Mouse (Mus musculus): ENCODE data around the gene Abt1.

The Abt1 gene

GRCm38 (mm10) chr13:23423286-23424051 lies at the start of gene Abt1:
Gene Abt1, minus strand, starts transcription at chr13:23423866.
- DNase-seq (ENCODE audit: low spot score in 2 of 2) = peak; percentile 91 to 93

DNA sequence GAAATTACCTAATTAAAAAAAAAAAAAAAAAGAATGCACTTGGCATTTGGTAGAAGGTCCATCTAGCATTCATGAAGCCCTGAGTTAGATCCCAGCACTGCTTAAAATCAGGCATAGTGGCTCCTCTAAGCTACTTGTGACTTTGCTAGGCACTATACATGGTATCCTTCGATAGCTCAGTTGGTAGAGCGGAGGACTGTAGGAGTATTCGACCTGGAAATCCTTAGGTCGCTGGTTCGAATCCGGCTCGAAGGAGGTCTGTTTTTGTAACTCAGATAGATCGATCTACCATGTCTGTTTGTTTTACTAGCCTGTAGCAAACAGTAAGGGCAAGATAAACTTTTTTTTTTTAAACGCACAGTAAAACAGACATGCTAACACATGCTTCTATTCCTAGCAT lies 43.2 kb upstream of the Abt1 start:
- peak; percentile 29 to 53 for DNase-seq (ENCODE audit: low spot score in 2 of 2)

DNA sequence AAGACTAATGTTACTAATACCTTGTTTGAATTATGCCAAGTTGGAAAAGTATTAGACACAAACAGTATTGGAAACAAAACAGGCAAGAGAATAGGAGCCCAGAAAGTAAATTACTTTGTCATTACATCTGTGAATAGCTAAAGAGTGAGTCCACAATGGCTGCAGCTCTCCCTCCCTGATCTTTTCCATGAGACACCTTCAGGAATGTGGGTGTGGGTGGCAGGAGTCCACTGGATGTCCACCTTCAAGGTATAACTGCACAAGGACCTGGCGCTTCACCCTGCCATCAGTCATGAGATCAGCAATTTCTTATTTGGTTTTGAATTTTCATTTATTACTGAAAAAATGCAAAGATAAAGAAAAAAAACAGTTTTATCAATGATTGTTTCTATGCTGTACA lies 42.6 kb upstream of the Abt1 start:
- DNase-seq (ENCODE audit: low spot score in 2 of 2) = no peak

DNA sequence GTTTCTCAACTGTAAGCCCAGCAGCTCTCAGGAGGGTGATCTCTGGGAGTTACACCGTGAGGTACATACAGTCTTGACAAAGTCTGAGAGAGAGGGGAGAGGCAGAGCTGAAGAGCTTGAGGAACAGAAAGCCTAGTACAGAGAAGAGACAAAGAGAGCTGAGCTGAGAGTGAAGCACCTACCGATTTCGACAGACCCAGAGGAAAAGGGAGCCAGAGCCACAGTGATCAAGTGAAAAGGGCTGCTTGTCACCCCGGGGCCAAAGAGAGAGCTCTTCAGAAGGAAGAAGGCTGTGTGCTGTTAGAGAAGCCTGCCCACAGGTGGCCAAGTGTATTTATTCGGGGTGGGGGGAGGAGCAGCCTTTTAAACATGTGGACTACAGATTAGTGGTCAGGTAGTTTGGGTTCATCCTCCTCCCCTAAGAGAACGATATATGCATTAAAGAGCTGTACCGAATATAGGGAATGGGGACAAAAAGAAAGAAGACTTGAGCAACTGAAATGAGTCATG lies 42.0 kb upstream of the Abt1 start, which contains the start of gene Btn1a1:
Btn1a1 (minus strand) TSS at position 302 of the 510 bp plus-strand sequence.
- DNase-seq (ENCODE audit: low spot score in 2 of 2) = no peak

GRCm38 (mm10) chr13:23464841-23465366 lies 41.2 kb upstream of the Abt1 start:
- no peak for DNase-seq (ENCODE audit: low spot score in 2 of 2)

DNA sequence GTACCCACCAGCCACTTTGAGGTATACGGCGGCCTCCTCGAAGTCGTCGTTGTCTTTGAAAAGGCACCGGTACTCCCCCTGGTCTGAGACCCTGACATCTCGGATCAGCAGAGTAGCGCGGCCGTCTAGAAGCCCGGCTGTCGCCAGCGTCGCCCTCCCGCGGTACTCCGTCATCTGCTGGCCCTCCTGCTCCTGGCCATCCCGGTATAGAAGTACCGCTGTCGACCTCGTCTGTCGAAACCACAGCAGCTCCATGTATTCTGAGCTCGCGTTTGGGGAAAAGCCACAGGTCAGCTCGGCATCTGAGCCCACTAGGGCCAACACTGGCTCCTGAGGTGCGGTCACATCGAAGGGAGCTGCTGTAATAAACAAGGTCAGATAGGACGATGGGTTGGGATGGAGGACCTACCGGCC lies 40.6 kb upstream of the Abt1 start:
- no peak for DNase-seq (ENCODE audit: low spot score in 2 of 2)

DNA sequence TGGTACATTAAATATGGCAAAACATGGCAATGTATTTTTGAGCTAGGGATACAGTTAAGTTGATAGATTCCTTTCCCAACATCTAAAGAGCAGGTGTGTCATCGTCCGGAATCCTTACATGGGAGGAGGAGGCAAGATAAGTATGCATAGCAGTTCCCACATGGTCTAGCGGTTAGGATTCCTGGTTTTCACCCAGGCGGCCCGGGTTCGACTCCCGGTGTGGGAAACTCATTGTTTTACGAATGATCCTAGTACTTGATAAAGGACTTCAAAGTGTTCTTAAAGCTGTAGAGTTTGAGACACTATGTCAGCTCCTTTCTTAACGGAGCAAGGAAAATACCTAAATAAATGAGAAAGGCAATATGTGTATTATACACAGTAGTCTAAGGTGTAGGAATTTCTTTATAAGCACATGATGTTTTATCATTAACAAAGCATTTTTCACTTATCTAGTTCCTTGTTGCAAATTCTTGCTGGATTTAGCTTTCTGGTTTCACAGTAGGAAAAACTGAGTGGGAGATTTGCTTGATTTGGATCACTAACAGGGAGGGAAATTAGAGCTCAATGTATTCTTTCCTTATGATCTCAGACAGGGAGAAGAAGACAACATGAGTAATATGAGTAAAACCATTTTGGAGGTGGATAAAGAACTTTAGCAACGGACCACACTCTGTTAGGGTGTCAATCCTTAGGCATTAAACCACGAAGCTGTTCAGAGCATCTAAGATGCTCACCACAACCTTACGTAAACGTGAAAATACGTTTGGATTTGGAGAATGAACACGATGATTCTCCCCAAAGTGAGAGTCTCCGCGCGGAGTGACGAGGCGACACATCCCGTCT lies 39.9 kb upstream of the Abt1 start:
- DNase-seq (ENCODE audit: low spot score in 2 of 2) = peak; percentile 75 to 82

GRCm38 (mm10) chr13:23462669-23463068 lies 39.0 kb upstream of the Abt1 start:
- DNase-seq (ENCODE audit: low spot score in 2 of 2) = no peak

- DNase-seq (ENCODE audit: low spot score in 2 of 2) = no peak
Measured at GRCm38 (mm10) chr13:23462063-23462462, 38.4 kb upstream of the Abt1 start.

GRCm38 (mm10) chr13:23459264-23459846 lies 35.7 kb upstream of the Abt1 start:
- DNase-seq (ENCODE audit: low spot score in 2 of 2) = no peak

DNA sequence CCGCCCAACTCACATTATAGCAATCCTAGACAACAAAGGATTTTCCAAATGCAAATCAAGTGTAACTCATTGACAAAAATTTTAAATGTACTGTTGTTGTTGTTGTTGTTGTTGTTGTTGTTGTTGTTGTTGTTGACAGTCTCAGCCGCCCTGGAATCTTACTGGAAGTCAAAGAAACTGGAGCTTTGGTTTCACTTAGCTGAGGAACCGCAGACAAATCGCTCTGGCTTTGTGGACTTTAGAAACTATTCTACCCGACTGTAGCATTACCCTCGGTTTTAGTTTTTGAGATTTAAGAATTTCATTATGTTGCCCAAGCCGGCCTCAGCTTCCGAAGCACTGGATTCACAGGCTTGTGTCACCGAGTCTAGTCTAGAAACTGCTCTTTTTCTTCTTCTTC lies 30.3 kb upstream of the Abt1 start:
- no peak for DNase-seq (ENCODE audit: low spot score in 2 of 2)

- peak; percentile 52 to 61 for DNase-seq (ENCODE audit: low spot score in 2 of 2)
Measured at GRCm38 (mm10) chr13:23453362-23453862, 29.7 kb upstream of the Abt1 start.

- DNase-seq (ENCODE audit: low spot score in 2 of 2) = peak; percentile 83 to 87
Measured at GRCm38 (mm10) chr13:23450398-23450797, 26.7 kb upstream of the Abt1 start.

DNA sequence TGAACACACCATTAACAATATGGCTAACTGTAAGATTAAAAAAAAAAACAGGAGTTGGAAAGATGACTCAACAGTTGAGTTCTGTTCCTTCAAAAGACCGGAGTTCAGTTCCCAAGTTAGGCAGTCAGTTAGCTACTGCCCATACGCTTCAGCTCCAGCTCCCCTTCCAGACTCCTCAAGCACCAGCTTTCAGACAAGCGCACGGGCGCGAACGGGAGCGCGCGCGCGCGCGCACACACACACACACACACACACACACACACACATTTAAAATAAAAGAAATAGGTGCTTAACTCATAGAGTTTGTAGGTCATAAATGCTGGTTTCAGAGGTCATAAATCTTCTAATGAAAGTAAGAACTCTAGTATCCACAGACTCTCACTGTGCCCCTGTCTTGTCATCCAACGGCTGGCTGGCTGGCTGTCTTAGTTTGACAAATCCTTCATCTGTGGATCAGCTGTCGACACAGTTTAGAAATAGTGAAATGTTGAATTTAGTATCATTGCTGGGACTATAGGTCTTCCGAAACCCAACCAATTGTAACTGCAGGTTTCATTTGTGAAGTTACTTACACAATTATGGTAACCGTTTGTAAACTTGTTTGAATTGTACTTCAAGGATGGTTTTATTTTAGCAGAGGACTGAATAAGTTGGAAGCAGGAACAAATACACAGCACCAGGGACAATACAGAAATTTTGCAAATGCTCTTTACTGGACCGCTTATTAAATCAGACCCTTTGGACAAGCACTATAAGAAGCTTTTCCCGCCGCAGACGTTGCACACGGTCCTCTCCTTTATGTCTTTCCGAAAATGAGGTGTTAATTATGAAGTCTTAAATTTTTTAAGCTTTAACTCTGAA lies 25.8 kb upstream of the Abt1 start:
- no peak for DNase-seq (ENCODE audit: low spot score in 2 of 2)

DNA sequence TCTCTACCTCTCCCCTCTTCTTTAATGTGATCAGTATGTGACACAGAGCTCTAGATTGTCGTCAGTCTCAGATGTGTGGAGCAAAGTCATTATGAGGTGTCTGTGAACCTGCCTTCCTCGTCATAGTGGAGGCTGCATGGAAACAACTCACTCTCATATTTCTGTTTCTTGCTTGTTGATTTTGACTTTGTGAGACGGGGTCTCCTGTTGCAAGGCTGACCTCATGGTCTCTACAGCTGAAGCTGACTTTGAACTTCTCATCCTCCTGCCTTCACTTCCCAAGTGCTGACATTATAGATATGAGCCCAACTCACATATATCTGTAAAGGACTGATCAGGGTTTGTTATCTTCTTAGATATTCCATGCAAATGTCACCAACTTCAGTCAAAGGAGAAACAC lies 25.1 kb upstream of the Abt1 start:
- no peak for DNase-seq (ENCODE audit: low spot score in 2 of 2)

- peak; percentile 80 to 86 for DNase-seq (ENCODE audit: low spot score in 2 of 2)
Measured at GRCm38 (mm10) chr13:23446498-23446952, 22.9 kb upstream of the Abt1 start.

- peak; percentile 84 to 91 for DNase-seq (ENCODE audit: low spot score in 2 of 2)
Measured at GRCm38 (mm10) chr13:23445561-23446320, 22.1 kb upstream of the Abt1 start.

- no peak for DNase-seq (ENCODE audit: low spot score in 2 of 2)
Measured at GRCm38 (mm10) chr13:23445156-23445555, 21.5 kb upstream of the Abt1 start.

DNA sequence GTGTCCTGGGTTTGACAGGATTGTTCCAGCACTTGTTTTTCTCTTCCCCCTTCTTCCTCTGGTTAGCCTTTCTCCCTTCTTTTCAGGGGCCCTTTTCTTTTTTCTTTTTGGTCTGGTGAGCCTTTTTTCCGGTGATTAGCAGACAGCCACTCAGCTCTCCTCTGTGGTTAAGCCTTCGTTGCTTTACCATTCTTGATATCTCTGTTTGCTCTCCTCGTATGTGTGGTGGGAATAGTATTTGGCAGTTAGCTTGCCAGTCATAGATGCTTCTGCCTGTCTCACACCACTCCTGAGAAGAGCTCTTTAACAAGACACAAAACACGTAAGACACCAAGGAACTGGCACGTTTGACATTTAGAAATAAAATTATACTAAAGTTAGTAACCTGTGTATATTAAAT lies 20.8 kb upstream of the Abt1 start:
- DNase-seq (ENCODE audit: low spot score in 2 of 2) = no peak

- DNase-seq (ENCODE audit: low spot score in 2 of 2) = no peak
Measured at GRCm38 (mm10) chr13:23439901-23440300, 16.2 kb upstream of the Abt1 start.
